Mouse (Mus musculus) cerebellum, postnatal 36 days (tissue): ENCODE results near the gene Supt5.
A peak's percentile ranks its signal among the peaks of the same experiment; 100 is the strongest.

Experiments
- DNase-seq, 2 experiments: peaks; one replicate each; pipeline ENCODE4 v3.0.0; 2021 to 2022; ENCODE audit warnings: mixed read lengths in 2 of 2

The Supt5 gene

GRCm38 (mm10) chr7:28373891-28374495, 35.4 kb upstream of the Supt5 start:
- DNase-seq = no peak

DNA sequence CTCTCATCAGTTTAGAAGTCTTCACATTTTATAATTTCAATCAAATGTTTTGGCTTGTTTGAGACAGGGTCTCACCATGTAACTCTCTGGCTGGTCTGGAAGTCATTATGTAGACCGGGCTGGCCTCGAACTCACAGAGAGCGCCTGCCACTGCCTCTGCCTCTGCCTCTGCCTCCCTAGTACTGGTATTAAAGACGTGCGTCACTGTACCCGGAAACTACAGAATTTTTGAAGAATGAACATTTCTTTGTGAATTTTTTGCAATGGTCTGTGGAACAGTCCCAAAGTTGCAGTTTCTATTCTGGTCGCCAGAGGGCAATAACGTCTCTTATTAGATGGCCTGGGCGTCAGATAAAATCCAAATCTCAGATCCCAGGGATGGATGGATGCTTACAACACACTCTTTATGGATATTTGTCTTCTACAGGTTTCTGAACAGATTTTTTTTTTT, 34.6 kb upstream of the Supt5 start:
- peak; percentile 68 to 82 for DNase-seq

GRCm38 (mm10) chr7:28372251-28373108, 33.9 kb upstream of the Supt5 start, which contains the start of gene Plekhg2:
Gene Plekhg2 (minus strand): TSS chr7:28372599.
- DNase-seq = peak; percentile 88 to 96

GRCm38 (mm10) chr7:28371514-28371989, 33.0 kb upstream of the Supt5 start:
- no peak for DNase-seq

- DNase-seq = no peak
Measured at GRCm38 (mm10) chr7:28370977-28371513, 32.5 kb upstream of the Supt5 start.

- DNase-seq = no peak
Measured at GRCm38 (mm10) chr7:28370051-28370450, 31.5 kb upstream of the Supt5 start.

GRCm38 (mm10) chr7:28368276-28368920, 29.9 kb upstream of the Supt5 start:
- DNase-seq = no peak

DNA sequence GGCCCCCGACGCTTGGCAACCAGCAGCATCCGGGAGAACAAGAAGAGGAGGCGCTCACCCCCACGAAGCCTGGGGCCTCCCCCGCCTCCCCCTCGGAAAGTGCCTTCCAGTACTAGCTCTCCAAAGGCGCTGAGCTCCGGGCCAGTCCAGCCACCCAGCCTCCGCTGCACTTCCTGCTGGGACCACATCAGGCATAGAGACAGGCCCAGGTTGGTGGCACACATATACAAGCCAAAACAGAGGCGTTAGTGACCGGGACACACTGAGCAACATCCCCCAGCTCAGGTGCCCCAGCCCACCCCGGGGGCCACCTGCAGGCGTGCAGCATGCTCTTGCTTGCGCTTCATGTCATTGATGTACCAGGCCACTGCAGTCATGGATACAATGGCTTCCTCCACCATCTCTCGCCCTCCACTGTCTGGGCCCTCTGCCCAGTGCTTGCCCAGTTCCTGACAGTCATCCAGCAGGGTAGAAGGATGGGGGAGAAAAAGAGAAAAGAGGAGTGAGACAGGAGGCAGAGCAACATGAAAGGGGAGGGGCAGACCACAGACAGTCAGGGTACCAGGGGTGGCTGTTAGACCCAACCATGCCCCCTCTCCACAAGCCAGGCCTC, 29.2 kb upstream of the Supt5 start:
- no peak for DNase-seq

DNA sequence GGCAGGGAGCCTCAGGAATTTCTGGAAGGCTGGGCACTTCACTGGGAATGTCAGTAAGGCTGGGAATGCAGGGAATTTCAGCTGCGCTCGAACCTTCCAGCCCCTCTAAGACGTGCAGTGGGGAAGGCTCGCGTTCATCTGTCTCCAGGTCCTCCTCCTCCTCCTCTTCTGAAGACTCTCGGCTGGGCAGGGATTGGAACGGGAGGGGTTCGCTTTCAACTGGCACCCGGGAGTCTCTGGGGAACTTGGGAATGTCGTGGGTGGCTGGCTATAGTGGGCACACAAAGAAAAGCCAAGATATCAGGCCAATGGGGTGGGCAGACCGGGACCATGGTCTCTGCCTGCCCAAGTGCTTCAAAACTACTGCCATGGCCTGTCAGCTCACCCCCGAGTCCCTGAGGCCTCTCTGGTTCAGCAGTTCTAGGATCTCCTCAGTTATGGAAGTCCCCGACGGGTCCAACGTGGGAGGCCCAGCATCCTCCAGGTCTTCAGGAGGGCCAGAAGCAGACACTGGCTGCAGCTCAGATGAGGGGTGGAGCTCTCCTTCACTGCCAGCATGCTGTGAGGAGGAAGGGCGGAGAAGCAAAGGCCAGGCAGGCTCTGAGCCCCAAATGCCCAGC, 24.0 kb upstream of the Supt5 start:
- DNase-seq = no peak

DNA sequence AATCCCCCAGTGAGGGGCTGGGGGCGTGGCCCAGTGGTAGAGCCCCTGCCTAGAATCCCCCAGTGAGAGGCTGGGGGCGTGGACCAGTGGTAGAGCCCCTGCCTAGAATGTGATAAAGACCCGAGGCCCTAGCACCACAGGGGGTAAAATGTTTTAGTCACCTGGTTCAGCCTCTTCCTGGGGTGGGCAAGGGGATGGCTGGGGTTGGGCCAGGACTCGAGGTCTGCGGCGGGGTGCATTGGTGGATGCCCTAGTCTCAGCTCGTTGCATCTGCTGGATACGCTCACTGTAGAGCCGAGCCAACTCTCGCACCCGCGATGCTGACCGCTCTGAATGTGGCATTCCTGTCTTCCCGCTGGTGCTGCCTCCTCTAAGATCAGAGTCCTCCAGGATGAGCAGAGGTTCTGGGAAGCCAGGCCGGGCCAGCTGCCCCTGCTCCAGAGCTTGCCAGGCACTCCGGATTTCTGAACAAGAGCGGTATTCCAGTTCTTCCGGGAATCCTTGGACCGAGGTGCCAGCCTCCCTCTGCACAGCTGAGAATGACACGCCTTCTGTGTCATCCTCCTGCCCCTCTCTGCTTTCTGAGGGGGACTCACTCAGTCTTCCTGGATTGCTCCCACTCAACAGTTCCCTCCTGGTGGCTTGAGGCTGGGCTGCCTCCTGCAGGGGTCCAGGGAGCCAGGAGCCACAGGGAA, 23.2 kb upstream of the Supt5 start:
- DNase-seq = no peak

- no peak for DNase-seq
Measured at GRCm38 (mm10) chr7:28360291-28360690, 21.7 kb upstream of the Supt5 start.

DNA sequence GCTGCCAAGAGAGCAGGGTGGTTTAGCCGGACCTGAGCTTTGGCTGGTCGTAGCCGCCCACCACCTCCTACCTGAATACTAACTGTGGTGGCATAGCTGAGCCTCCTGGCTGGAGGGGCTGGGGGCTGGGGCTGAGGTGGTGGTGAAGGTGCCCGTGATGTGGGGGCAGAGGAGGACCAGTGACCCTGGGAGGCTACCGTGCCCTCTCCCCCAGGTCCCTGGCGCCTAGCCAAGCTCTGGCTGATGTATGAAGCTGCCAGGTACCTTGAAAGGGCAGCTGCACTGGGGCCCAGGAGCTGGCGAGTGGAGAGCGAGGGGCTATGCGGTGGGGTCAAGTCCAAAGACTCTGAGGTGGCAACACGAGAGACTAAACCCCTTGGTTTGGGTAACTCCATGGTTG, 21.3 kb upstream of the Supt5 start:
- no peak for DNase-seq

- DNase-seq = no peak
Measured at GRCm38 (mm10) chr7:28358431-28358830, 19.9 kb upstream of the Supt5 start.

DNA sequence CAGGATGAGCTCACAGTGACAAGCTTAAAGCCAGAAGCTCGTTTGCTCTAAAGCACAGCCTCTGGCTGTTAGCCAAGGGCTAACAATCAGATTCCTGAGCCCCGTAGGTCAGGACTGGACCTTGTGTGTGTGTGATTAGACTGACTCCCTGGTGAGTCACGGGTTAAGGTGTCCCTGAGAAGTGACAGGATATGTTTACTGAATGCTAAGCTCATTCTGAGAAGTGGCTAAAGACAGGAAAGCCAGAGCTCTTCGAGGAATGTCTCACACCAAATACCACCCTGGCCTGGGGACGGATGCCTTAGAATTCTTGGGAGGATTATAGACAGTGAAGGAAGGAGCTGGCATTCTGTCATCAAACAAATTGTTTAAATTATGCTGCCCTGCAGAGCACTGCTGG, 19.4 kb upstream of the Supt5 start:
- DNase-seq = no peak

DNA sequence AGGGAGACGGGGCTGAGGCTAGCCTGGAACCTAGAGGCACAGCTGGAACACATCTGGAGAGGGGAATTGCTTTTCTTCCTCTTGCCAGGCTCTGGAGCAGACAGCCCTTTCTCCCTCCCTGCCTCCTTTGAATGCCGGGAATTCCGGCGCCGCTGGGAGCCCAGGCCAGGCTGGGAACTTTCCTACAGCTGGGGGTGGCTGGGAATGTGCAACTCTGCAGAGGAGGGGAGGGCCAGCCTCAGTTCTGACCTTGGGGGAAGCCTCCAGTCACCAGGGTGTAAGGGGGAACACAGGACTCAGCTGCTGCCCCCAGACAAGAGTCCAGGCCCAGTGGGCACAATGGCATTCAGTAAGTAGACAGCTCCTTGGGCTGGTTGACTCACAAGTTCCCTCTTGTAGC, 18.4 kb upstream of the Supt5 start:
- no peak for DNase-seq

DNA sequence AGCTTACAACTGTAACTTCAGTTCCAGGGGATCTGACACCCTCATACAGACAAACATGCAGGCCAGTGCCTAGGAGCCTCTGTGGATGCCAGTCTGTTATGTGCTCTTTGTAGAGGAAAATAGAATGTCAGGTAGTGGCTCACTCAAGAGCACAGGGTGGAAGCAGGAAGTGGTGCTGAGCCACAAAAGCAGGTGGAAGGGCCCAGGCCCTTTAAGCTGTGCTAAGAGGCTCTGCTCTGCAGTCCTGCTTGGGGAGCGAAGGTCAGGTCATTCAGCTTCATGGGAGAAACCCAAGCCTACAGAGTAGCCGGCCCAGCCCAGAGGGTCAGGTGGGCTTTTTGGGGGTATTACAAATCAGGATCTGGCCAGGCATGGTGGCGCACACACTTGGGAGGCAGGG, 16.7 kb upstream of the Supt5 start:
- no peak for DNase-seq

DNA sequence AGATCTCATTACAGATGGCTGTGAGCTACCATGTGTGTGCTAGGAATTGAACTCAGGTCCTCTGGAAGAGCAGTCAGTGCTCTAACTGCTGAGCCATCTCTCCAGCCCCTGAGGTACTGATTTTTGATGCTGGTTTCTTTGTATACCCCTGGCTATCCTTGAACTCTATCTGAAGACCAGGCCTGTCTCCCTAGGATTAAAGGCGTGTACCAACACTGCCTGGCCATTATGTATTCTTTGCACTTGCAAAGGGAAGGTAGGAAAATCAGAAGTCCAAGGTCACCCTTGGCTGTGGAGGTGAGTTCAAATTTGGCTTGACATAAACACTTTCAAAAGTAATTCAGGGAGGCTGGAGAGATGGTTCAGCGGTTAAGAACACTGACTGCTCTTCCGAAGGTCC, 16.1 kb upstream of the Supt5 start:
- no peak for DNase-seq

GRCm38 (mm10) chr7:28354113-28354581, 15.6 kb upstream of the Supt5 start:
- DNase-seq = no peak

DNA sequence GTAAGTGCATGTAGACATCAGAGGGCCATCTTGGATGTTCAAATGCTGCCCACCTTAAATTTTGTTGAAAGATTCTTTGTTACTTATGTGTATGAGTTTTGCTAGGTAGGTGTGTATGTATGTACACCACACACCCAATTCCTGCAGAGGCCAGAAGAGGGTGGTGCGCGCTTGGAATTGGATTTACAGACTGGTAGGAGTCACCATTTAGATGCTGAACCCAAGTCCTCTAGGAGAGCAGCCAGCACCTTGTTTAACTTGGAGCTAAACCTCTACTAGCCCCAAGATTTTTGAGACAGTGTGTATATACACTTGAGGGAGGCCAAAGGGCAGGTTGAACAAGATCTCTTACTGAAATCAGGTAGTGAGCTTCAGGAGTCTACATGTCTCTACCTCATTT, 14.7 kb upstream of the Supt5 start:
- no peak for DNase-seq

- no peak for DNase-seq
Measured at GRCm38 (mm10) chr7:28351676-28352191, 13.2 kb upstream of the Supt5 start.

- DNase-seq = peak; percentile 97 to 98
Measured at GRCm38 (mm10) chr7:28350155-28350883, 11.8 kb upstream of the Supt5 start, which contains the start of gene Rps16. Gene Rps16 (plus strand): TSS chr7:28350652.
